Mouse (Mus musculus) right cerebral cortex, postnatal 10 days (tissue): ENCODE data around the gene Tcl1b2.
"Not testable (repeated sequence)": the region's sequence is repeated elsewhere in the genome, so short reads cannot be mapped to it uniquely, and the experiment has no call there.

Experiments used
- DNase-seq, 2 experiments: peaks; one replicate each; pipeline ENCODE4 v3.0.0; 2021; ENCODE audit warnings: low spot score in 2 of 2

Gene Tcl1b2

DNA sequence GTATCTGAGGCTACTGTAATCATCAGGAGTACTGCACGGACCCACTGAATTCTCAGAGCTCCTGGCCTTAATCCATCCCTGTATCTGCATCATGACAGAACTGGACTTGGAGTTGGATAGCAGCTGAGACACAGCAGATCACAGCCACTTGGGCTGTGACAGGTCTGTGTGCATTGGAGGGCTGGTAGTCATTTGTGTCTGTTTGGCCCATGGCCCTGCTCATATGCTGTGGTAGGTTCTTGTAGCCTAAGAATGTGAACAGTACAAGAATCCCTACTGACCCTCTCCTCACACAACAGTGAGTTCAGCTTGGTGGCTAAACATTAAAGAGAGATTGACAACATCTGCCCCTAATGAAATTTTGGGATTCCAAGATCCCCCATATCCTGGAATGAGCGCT lies 27.6 kb downstream of the Tcl1b2 start:
- no peak for DNase-seq

DNA sequence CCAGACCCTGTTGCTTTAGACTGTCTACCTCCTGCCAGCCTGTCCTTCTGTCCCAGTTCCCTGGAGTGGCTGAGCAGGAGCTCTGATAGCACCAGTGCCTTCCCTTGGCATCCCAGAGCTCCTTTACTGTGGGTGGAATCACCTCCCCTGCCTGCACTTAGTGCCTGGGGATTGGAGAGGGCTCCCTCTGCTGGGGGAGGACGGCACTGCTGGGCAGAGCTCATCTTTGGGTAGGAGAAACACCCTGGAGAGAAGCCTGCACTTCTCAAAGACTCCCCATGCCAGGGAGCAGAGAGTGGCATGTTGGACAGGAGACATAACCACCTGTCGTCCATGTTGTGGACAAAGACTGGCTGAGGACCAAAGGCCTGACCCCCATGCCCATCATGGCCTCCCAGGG lies 28.5 kb downstream of the Tcl1b2 start:
- DNase-seq = peak; percentile 22 to 60

GRCm38 (mm10) chr12:105176044-105176443 lies 30.2 kb downstream of the Tcl1b2 start, which contains the start of gene Tcl1b5:
TSS of gene Tcl1b5 (plus strand) at chr12:105176344.
- DNase-seq = not testable (repeated sequence)

DNA sequence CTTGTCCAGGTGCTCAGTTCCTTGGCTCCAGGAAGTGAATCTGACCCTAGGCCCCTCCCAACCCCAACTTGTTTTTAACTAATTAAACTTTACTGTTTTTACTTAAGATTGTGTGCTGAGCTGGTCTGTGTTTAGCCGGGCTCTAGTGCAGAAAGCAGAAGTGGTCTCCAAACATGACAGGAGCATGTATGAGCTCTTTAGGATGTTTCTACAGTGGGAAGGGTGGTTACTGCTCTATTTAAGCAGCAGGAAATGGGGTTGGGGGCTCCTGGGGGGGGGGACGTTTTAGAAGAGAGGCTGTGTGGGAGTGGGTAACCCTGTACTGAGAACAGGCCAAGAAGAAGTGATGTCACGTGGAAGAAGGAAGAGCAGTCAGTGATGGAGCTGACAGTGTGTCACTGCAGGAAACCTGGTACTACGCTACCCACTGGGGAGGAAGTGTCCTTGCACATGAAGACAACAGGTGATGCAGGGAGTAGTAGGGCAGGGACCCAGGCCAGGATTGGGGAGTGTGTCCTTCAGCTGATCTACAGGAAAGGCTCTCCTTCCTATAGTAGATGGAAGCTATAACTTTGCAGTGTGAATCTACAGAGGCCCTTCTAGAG lies 35.3 kb downstream of the Tcl1b2 start:
- not testable (repeated sequence) for DNase-seq

GRCm38 (mm10) chr12:105188980-105189379 lies 43.2 kb downstream of the Tcl1b2 start:
- not testable (repeated sequence) for DNase-seq

GRCm38 (mm10) chr12:105190743-105191142 lies 44.9 kb downstream of the Tcl1b2 start, which contains the start of gene Tcl1b3:
TSS of gene Tcl1b3 (plus strand) at chr12:105191043.
- DNase-seq = not testable (repeated sequence)

- not testable (repeated sequence) for DNase-seq
Observed at GRCm38 (mm10) chr12:105199684-105200497, 54.1 kb downstream of the Tcl1b2 start.

DNA sequence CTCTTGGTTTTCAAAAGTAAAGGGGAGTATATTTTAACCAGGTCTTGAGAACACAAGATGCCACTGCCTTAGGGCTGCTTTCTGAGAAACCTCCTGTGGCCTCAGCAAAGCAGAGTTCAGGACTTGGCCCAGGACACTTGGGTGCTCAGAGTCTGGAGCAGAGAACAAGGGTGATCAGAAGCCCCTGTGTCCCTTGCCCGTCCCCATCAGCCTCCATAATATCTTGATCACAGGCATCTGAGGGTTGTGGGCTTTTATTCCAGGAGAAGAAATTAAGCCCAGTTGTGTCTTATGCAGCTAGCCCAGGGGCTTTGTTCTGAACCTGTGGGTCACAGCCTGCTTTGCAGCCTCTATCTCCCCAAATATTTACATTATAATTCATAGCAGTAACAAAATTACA lies 55.8 kb downstream of the Tcl1b2 start, which contains the start of gene Tcl1b4:
Gene Tcl1b4, plus strand, starts transcription at position 301 of the 400 bp plus-strand sequence.
- DNase-seq = not testable (repeated sequence)
